Mouse (Mus musculus): Measurements from ENCODE around the gene Large1. TPM values are rescaled to one million over a fixed set of nuclear protein-coding genes. Genes with fewer than 3 reads are reported as not detected.
"Not testable (repeated sequence)": the region's sequence is repeated elsewhere in the genome, so short reads cannot be mapped to it uniquely, and the experiment has no call there.

Large1 gene
- polyA plus RNA-seq, 1 experiment from 2014 or later = 9.6 TPM

DNA sequence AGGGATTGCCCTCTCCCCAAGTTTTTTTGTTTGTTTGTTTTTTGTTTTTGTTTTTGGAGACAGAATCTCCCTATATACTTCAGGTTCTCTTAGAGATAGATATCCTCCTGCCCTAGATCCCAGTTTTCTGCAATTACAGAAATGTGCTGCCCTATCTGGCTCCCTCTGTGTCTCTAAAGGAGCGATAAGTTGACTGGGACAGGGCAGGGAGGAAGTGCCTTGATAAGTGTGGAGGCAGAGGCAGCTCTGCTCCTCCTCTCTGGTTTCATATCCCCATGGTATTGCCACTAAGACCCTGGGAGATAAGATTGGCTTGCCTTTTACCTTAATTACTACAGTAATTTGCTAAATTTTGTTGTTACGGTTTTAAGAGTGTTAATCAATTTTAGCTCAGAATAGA lies 256.4 kb downstream of the Large1 start:
- Histone ChIP-seq H3K9ac (no peak overlapping the region), H3K4me2 (no peak overlapping the region), H3K4me1 (no peaks in the 10 kb centered on the region), H3K27me3 (no peaks in the 10 kb centered on the region), H3K27ac (no peak overlapping the region), H3K4me3 (no peak overlapping the region), H3K36me3 (no peaks in the 10 kb centered on the region), H3K9me3 (no peaks in the 10 kb centered on the region)
- 67% methylated on average over 2 of the region's 2 CpGs for WGBS
- no peak for ATAC-seq (ENCODE audit: insufficient number of reproducible peaks, insufficient read depth, low FRiP score, low TSS enrichment, low read depth)

DNA sequence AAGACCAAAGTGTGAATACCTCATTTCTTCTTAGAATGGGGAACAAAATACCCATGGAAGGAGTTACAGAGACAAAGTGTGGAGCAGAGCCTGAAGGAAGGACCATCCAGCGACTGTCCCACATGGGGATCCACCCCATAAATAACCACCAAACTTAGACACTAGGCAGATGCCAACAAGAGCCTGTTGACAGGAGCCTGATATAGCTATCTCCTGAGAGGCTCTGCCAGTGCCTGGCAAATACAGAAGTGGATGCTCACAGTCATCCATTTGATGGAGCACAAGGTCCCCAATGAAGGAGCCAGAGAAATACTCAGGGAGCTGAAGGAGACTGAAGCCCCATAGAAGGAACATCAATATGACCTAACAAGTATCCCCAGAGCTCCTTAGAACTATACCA lies 275.6 kb downstream of the Large1 start:
- H3K9ac ChIP-seq; H3K27ac ChIP-seq; H3K9me3 ChIP-seq; H3K27me3 ChIP-seq; H3K36me3 ChIP-seq; H3K4me2 ChIP-seq; H3K4me1 ChIP-seq; ATAC-seq (ENCODE audit: insufficient number of reproducible peaks, insufficient read depth, low FRiP score, low TSS enrichment, low read depth); H3K4me3 ChIP-seq: not testable (repeated sequence)
- 88% methylated on average over 1 of the region's 1 CpGs for WGBS

DNA sequence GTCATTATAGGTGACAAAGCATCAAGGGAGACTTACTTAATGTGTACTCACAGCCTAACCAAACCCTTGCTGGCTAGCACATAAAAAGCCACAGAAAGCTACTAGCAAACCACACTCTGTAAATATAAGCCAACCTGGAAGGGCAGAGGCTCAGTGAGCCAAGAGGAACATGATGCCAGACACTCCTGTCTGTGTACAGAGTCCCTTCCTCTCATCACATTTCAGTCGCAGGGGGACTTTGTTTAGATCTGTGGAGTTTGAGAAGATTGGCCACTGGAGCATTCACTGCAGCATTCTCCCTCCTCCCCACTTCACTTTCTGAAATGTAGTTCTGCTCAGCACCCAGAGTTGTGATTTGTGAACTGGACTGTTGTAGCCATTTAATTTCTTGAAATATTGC lies 291.9 kb downstream of the Large1 start:
- no peak overlapping the region for H3K27ac ChIP-seq
- H3K27me3 ChIP-seq = no peaks in the 10 kb centered on the region
- no peak overlapping the region for H3K9ac ChIP-seq
- no peaks in the 10 kb centered on the region for H3K36me3 ChIP-seq
- H3K4me1 ChIP-seq = no peaks in the 10 kb centered on the region
- no peak for ATAC-seq (ENCODE audit: insufficient number of reproducible peaks, insufficient read depth, low FRiP score, low TSS enrichment, low read depth)
- WGBS = 54% methylated on average over 1 of the region's 1 CpGs
- no peak overlapping the region for H3K4me2 ChIP-seq
- H3K4me3 ChIP-seq = no peak overlapping the region
- no peaks in the 10 kb centered on the region for H3K9me3 ChIP-seq

- Histone ChIP-seq H3K27me3 (no peaks in the 10 kb centered on the region), H3K27ac (no peak overlapping the region), H3K4me3 (no peak overlapping the region), H3K4me1 (no peaks in the 10 kb centered on the region), H3K36me3 (no peaks in the 10 kb centered on the region), H3K9me3 (no peaks in the 10 kb centered on the region), H3K9ac (no peak overlapping the region), H3K4me2 (no peak overlapping the region)
- ATAC-seq (ENCODE audit: insufficient number of reproducible peaks, insufficient read depth, low FRiP score, low TSS enrichment, low read depth) = no peak
- 86% methylated on average over 1 of the region's 1 CpGs for WGBS
Observed at GRCm38 (mm10) chr8:73054726-73055125, 298.6 kb downstream of the Large1 start.

GRCm38 (mm10) chr8:73053878-73054277 lies 299.5 kb downstream of the Large1 start:
- no peaks in the 10 kb centered on the region for H3K36me3 ChIP-seq
- no peak overlapping the region for H3K4me3 ChIP-seq
- no peak overlapping the region for H3K9ac ChIP-seq
- no peaks in the 10 kb centered on the region for H3K27me3 ChIP-seq
- H3K4me1 ChIP-seq = no peaks in the 10 kb centered on the region
- no peak overlapping the region for H3K4me2 ChIP-seq
- no peak for ATAC-seq (ENCODE audit: insufficient number of reproducible peaks, insufficient read depth, low FRiP score, low TSS enrichment, low read depth)
- 87% methylated on average over 3 of the region's 3 CpGs for WGBS
- no peaks in the 10 kb centered on the region for H3K9me3 ChIP-seq
- no peak overlapping the region for H3K27ac ChIP-seq

DNA sequence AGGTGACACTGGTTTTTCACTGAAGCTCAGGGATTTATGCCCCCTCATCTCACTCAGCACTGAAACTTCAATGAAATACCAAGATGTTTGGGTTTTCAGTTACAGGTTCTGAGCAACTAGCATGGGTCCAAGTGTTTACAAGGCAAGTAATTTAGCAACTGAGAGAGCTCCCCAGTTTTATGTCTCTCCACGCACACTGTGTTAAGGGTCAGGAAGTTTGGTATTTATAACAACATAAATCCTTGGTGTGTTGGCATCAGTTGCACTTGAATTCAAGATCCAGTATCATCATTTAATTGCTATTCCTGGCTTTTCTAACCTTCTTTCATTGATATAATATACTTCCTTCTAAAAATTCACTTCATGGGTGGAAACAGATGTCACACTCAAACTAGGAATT lies 300.9 kb downstream of the Large1 start:
- ATAC-seq (ENCODE audit: insufficient number of reproducible peaks, insufficient read depth, low FRiP score, low TSS enrichment, low read depth) = no peak
- no peak overlapping the region for H3K4me2 ChIP-seq
- no peaks in the 10 kb centered on the region for H3K9me3 ChIP-seq
- H3K4me3 ChIP-seq = no peak overlapping the region
- H3K27ac ChIP-seq = no peak overlapping the region
- no peaks in the 10 kb centered on the region for H3K4me1 ChIP-seq
- 88% methylated on average over 1 of the region's 1 CpGs for WGBS
- H3K9ac ChIP-seq = no peak overlapping the region
- H3K27me3 ChIP-seq = no peaks in the 10 kb centered on the region
- H3K36me3 ChIP-seq = no peaks in the 10 kb centered on the region

DNA sequence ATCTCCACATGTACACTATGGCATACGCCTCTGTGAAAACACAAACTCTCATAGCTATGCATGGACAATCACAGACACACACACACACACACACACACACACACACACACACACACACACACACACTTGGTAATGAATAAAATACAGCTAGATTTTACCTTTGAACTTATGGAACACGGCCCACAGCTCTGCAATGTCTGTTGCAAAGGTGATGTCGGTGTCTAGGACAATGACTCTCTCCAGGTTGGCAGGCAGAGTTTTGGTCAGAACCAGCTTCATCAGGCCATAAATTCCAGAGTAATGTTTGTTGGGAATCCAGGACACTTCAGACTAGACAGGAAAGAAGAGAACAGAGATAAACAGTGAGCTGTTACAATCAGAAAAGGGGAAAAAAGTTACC lies 305.2 kb downstream of the Large1 start:
- 90% methylated on average over 3 of the region's 3 CpGs for WGBS
- Histone ChIP-seq H3K36me3 (no peaks in the 10 kb centered on the region), H3K4me3 (no peak overlapping the region), H3K9me3 (no peaks in the 10 kb centered on the region), H3K4me1 (no peaks in the 10 kb centered on the region), H3K4me2 (no peak overlapping the region), H3K9ac (no peak overlapping the region), H3K27ac (no peak overlapping the region), H3K27me3 (no peaks in the 10 kb centered on the region)
- no peak for ATAC-seq (ENCODE audit: insufficient number of reproducible peaks, insufficient read depth, low FRiP score, low TSS enrichment, low read depth)

DNA sequence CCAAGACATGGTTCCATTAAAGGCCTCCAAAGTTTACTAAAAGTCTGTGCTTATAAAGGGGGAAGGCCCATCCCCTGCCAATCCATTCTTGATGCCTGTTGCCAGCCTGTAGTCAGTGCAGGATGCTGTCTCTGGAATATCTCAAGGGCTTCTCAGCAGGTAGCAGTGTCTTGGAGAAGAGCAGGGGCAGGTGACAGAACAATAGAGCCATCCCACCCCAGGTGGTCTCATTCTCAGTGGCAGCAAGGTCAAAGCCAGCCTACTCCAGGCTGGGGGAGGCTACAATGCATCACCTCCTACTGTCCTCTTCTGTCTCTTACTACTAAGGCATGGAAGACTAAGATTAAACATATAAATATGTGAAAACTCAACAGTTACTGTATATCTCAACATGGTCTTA lies 323.6 kb downstream of the Large1 start:
- no peaks in the 10 kb centered on the region for H3K27me3 ChIP-seq

DNA sequence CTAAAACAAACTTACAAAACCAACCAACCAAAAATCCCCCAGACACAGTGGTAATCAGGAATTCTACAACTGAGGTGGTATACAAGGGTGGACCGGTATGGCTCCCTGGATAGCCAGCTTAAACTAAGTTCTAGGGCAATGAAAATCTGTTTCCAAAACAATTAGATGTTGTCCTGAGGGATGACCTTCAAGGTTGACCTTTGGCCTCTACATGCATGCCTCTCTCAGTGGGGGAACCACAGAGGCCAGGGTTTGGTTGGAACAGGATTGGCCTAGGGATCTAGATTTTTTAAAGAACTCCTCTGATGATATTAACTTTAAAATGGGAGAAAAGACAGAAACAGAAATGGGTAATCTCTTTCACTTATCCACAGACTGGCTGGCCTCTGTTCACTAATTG lies 335.1 kb downstream of the Large1 start:
- H3K36me3 ChIP-seq = no peaks in the 10 kb centered on the region
- no peak overlapping the region for H3K9ac ChIP-seq
- H3K27ac ChIP-seq = no peak overlapping the region
- no peaks in the 10 kb centered on the region for H3K9me3 ChIP-seq
- H3K27me3 ChIP-seq = no peaks in the 10 kb centered on the region
- no peak overlapping the region for H3K4me3 ChIP-seq
- 64% methylated on average over 1 of the region's 1 CpGs for WGBS
- no peak overlapping the region for H3K4me2 ChIP-seq
- ATAC-seq (ENCODE audit: insufficient number of reproducible peaks, insufficient read depth, low FRiP score, low TSS enrichment, low read depth) = no peak
- H3K4me1 ChIP-seq = no peaks in the 10 kb centered on the region

More for the DNA sequence above, 323.6 kb downstream of the Large1 start:
- ATAC-seq (ENCODE audit: insufficient number of reproducible peaks, insufficient read depth, low FRiP score, low TSS enrichment, low read depth) = no peak
- Histone ChIP-seq H3K4me2 (no peak overlapping the region), H3K27ac (no peak overlapping the region), H3K4me1 (no peaks in the 10 kb centered on the region), H3K4me3 (no peak overlapping the region), H3K36me3 (no peaks in the 10 kb centered on the region), H3K9me3 (no peaks in the 10 kb centered on the region), H3K9ac (no peak overlapping the region)

DNA sequence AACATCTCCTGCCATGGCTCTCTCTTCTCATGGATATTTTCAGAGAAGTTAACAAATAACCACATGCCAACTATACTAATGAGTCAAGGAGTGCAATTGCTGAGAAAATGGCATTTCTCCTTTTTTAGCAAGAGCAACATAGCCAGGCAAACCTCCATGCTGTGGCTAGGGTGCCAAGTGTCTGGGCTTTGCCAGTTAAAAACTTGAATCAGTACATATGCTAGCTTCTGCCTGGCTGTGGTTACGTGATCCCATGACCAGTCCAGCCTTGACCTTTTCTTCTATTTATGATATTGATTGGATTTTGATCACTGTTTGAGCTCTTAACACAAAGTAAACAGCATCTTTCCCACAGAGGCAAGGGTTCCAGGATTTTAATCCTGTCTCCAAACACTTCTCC lies 335.7 kb downstream of the Large1 start:
- Histone ChIP-seq H3K9me3 (no peaks in the 10 kb centered on the region), H3K27me3 (no peaks in the 10 kb centered on the region), H3K4me1 (no peaks in the 10 kb centered on the region), H3K9ac (no peak overlapping the region), H3K27ac (no peak overlapping the region), H3K4me3 (no peak overlapping the region), H3K36me3 (no peaks in the 10 kb centered on the region), H3K4me2 (no peak overlapping the region)
- ATAC-seq (ENCODE audit: insufficient number of reproducible peaks, insufficient read depth, low FRiP score, low TSS enrichment, low read depth) = no peak
- 83% methylated on average over 1 of the region's 1 CpGs for WGBS

GRCm38 (mm10) chr8:73016303-73016702 lies 337.0 kb downstream of the Large1 start:
- no peak overlapping the region for H3K27ac ChIP-seq
- no peak for ATAC-seq (ENCODE audit: insufficient number of reproducible peaks, insufficient read depth, low FRiP score, low TSS enrichment, low read depth)
- no peaks in the 10 kb centered on the region for H3K36me3 ChIP-seq
- no peak overlapping the region for H3K9ac ChIP-seq
- H3K4me3 ChIP-seq = no peak overlapping the region
- H3K27me3 ChIP-seq = no peaks in the 10 kb centered on the region
- WGBS = 90% methylated on average over 2 of the region's 2 CpGs
- no peaks in the 10 kb centered on the region for H3K4me1 ChIP-seq
- H3K4me2 ChIP-seq = no peak overlapping the region
- H3K9me3 ChIP-seq = no peaks in the 10 kb centered on the region

GRCm38 (mm10) chr8:73007489-73007888 lies 345.9 kb downstream of the Large1 start:
- no peak overlapping the region for H3K4me3 ChIP-seq
- H3K4me1 ChIP-seq = no peaks in the 10 kb centered on the region
- H3K4me2 ChIP-seq = no peak overlapping the region
- no peaks in the 10 kb centered on the region for H3K36me3 ChIP-seq
- H3K27ac ChIP-seq = no peak overlapping the region
- no peaks in the 10 kb centered on the region for H3K27me3 ChIP-seq
- no peak for ATAC-seq (ENCODE audit: insufficient number of reproducible peaks, insufficient read depth, low FRiP score, low TSS enrichment, low read depth)
- H3K9me3 ChIP-seq = no peaks in the 10 kb centered on the region
- WGBS = 23% methylated on average over 2 of the region's 2 CpGs
- no peak overlapping the region for H3K9ac ChIP-seq

GRCm38 (mm10) chr8:73003858-73004257 lies 349.5 kb downstream of the Large1 start:
- no peak overlapping the region for H3K4me2 ChIP-seq
- H3K9ac ChIP-seq = no peak overlapping the region
- H3K4me3 ChIP-seq = no peak overlapping the region
- WGBS = 41% methylated on average over 2 of the region's 2 CpGs
- ATAC-seq (ENCODE audit: insufficient number of reproducible peaks, insufficient read depth, low FRiP score, low TSS enrichment, low read depth) = no peak
- no peaks in the 10 kb centered on the region for H3K9me3 ChIP-seq
- H3K27me3 ChIP-seq = no peaks in the 10 kb centered on the region
- H3K36me3 ChIP-seq = no peaks in the 10 kb centered on the region
- no peaks in the 10 kb centered on the region for H3K4me1 ChIP-seq
- no peak overlapping the region for H3K27ac ChIP-seq
